Mouse (Mus musculus): ENCODE measurements at regions not wholly inside any gene's neighbourhood (a gene's known extent, or its start where the extent isn't known, plus 50 kb on each side); places are given as distances from the start of the nearest gene placed in this dataset.

- TF ChIP-seq POLR2A (IDR thresholded peaks at IDR 0.05; ENCODE audit: borderline replicate concordance, low read depth, low read length) (no peak), CTCF (IDR thresholded peaks at IDR 0.05; ENCODE audit: low read depth, low read length) (no peak)
These were observed 312.1 kb upstream of the Klf6 start for GRCm38 (mm10) chr13:5549175-5549574.

Data from bone marrow macrophage, adult 2 months (primary cell).